Mouse (Mus musculus) heart, embryonic 15.5 days (tissue): ENCODE data around the gene Setd1b. TPM values are rescaled to one million over a fixed set of nuclear protein-coding genes. Genes with fewer than 3 reads are reported as not detected.
"Not testable (repeated sequence)": the region's sequence is repeated elsewhere in the genome, so short reads cannot be mapped to it uniquely, and the experiment has no call there.

Experiments used
- ATAC-seq: fragments of 200-750 bp; cut with Nextera tagmentation; replicated peaks from 2 replicates; pipeline ENCODE4 v1.8.0; 2017; ENCODE audit warnings: low read depth, moderate TSS enrichment; ENCODE audit not compliant: insufficient number of reproducible peaks, insufficient read depth, low FRiP score
- H3K27ac ChIP-seq: fragments of 300-500 bp; sonication (generic); 2 replicates; pipeline ENCODE4 v1.5.1; 2015; ENCODE audit warnings: mild to moderate bottlenecking, inconsistent platforms
- H3K27me3 ChIP-seq: fragments of 300-500 bp; sonication (generic); 2 replicates; pipeline ENCODE4 v1.6.1; 2015; ENCODE audit warnings: inconsistent platforms
- H3K36me3 ChIP-seq: fragments of 300-500 bp; sonication (generic); 2 replicates; pipeline ENCODE4 v1.6.1; 2015; ENCODE audit warnings: mild to moderate bottlenecking, inconsistent platforms
- H3K4me1 ChIP-seq: fragments of 300-500 bp; sonication (generic); replicated peaks from 2 replicates; pipeline ENCODE4 v1.6.1; 2015; ENCODE audit warnings: inconsistent platforms
- H3K4me2 ChIP-seq: fragments of 300-500 bp; sonication (generic); 2 replicates; pipeline ENCODE4 v1.6.1; 2015; ENCODE audit warnings: inconsistent platforms, mild to moderate bottlenecking, moderate library complexity
- H3K4me3 ChIP-seq: fragments of 300-500 bp; sonication (generic); 2 replicates; pipeline ENCODE4 v1.5.1; 2015; ENCODE audit warnings: mild to moderate bottlenecking, inconsistent platforms
- H3K9ac ChIP-seq: fragments of 300-500 bp; sonication (generic); 2 replicates; pipeline ENCODE4 v1.6.1; 2015; ENCODE audit warnings: mild to moderate bottlenecking, inconsistent platforms
- H3K9me3 ChIP-seq: fragments of 300-500 bp; sonication (generic); replicated peaks from 2 replicates; pipeline ENCODE4 v1.6.1; 2016; ENCODE audit warnings: inconsistent platforms
- WGBS: fragments of 180-500 bp; shearing (Covaris S2); methylation state at CpG from one replicate; pipeline ENCODE4 v1.1.7; 2015; ENCODE audit warnings: mixed read lengths; 5-methylcytosine and 5-hydroxymethylcytosine counted together
- polyA plus RNA-seq: library from polyadenylated mRNA; unstranded; fragments of >200 nt; fragmentation: Nextera tagmentation; extraction: Ambion mirVana; gene quantifications from 2 replicates; pipeline ENCODE4 v1.2.1, GENCODE M21; 2015

Setd1b gene
- polyA plus RNA-seq, 1 experiment from 2014 or later, result 6.0 TPM

- no peaks in the 10 kb centered on the region for H3K4me1 ChIP-seq
- WGBS, result 56% methylated on average over 9 of the region's 9 CpGs
- no peaks in the 10 kb centered on the region for H3K9me3 ChIP-seq
- H3K27ac ChIP-seq, result no peak overlapping the region
- H3K9ac ChIP-seq, result no peak overlapping the region
- no peak overlapping the region for H3K4me2 ChIP-seq
- H3K4me3 ChIP-seq, result no peak overlapping the region
- ATAC-seq, result no peak
- H3K27me3 ChIP-seq, result no peaks in the 10 kb centered on the region
- no peaks in the 10 kb centered on the region for H3K36me3 ChIP-seq
Measured at GRCm38 (mm10) chr5:123192606-123193150, 50.7 kb downstream of the Setd1b start.

GRCm38 (mm10) chr5:123193436-123193835 lies 51.4 kb downstream of the Setd1b start:
- Histone ChIP-seq H3K4me2 (no peak overlapping the region), H3K4me3 (no peak overlapping the region), H3K4me1 (no peaks in the 10 kb centered on the region), H3K36me3 (no peaks in the 10 kb centered on the region), H3K27me3 (no peaks in the 10 kb centered on the region), H3K27ac (no peak overlapping the region), H3K9ac (no peak overlapping the region), H3K9me3 (no peaks in the 10 kb centered on the region)
- 71% methylated on average over 5 of the region's 5 CpGs for WGBS
- ATAC-seq, result no peak

DNA sequence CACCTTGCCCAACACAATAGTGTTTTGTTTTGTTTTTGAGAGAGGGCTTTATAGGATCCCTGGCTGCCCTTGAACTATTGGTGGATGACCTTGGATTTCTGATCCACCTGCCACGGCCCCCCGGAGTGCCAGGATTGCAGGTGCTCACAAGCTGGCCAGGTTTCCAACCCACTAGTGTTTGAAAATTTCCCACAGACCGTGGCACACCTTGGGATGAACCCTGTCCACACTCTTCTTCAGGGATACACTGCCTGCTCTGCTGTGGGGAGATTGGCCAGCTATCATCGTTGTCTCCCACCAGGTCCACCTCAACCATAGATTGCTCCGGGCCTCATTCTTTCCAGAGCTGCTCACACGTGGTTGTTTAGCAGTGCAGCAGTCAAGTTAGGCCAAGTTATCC lies 52.9 kb downstream of the Setd1b start:
- no peak for ATAC-seq
- WGBS, result 75% methylated on average over 6 of the region's 6 CpGs
- no peak overlapping the region for H3K4me2 ChIP-seq

GRCm38 (mm10) chr5:123195500-123196000 lies 53.6 kb downstream of the Setd1b start:
- no peaks in the 10 kb centered on the region for H3K9me3 ChIP-seq
- ATAC-seq, result no peak
- 87% methylated on average over 16 of the region's 16 CpGs for WGBS
- no peaks in the 10 kb centered on the region for H3K4me1 ChIP-seq
- no peak overlapping the region for H3K9ac ChIP-seq
- H3K27ac ChIP-seq, result no peak overlapping the region
- no peak overlapping the region for H3K4me2 ChIP-seq
- H3K36me3 ChIP-seq, result no peaks in the 10 kb centered on the region
- no peaks in the 10 kb centered on the region for H3K27me3 ChIP-seq
- H3K4me3 ChIP-seq, result no peak overlapping the region

More for the DNA sequence above, 52.9 kb downstream of the Setd1b start:
- no peak overlapping the region for H3K27ac ChIP-seq
- H3K27me3 ChIP-seq, result no peaks in the 10 kb centered on the region
- no peaks in the 10 kb centered on the region for H3K36me3 ChIP-seq
- H3K9ac ChIP-seq, result no peak overlapping the region
- no peaks in the 10 kb centered on the region for H3K4me1 ChIP-seq
- no peak overlapping the region for H3K4me3 ChIP-seq
- no peaks in the 10 kb centered on the region for H3K9me3 ChIP-seq

- Histone ChIP-seq H3K4me2 (no peak overlapping the region), H3K4me3 (no peak overlapping the region), H3K27ac (no peak overlapping the region), H3K9me3 (no peaks in the 10 kb centered on the region), H3K4me1 (no peaks in the 10 kb centered on the region), H3K9ac (no peak overlapping the region), H3K36me3 (no peaks in the 10 kb centered on the region), H3K27me3 (no peaks in the 10 kb centered on the region)
- 73% methylated on average over 4 of the region's 4 CpGs for WGBS
- no peak for ATAC-seq
Measured at GRCm38 (mm10) chr5:123196746-123197145, 54.8 kb downstream of the Setd1b start.

DNA sequence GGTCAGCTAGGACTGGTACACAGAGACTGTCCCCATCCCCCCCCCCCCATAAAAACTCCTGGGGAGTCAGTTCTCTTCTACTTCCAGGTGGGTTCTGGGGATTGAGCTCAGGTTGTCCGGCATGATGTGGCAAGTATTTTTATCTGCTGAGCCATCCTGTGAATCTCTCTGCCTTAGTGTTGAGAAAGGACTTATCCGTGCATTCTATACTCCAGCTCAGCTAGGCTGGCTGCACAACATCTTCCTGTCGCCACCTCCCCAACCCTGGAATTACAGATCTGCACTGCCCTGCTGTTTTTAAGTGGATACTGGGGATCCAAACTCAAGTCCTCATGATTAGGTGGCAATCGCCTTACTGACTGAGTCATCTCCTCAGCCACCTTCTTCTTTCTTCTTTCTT lies 56.5 kb downstream of the Setd1b start:
- H3K36me3 ChIP-seq, result no peaks in the 10 kb centered on the region
- H3K4me1 ChIP-seq, result no peaks in the 10 kb centered on the region
- no peak for ATAC-seq
- no peak overlapping the region for H3K27ac ChIP-seq
- H3K9me3 ChIP-seq, result no peaks in the 10 kb centered on the region
- no peaks in the 10 kb centered on the region for H3K27me3 ChIP-seq
- no peak overlapping the region for H3K4me2 ChIP-seq
- WGBS, result 50% methylated on average over 4 of the region's 4 CpGs
- H3K4me3 ChIP-seq, result no peak overlapping the region
- no peak overlapping the region for H3K9ac ChIP-seq

DNA sequence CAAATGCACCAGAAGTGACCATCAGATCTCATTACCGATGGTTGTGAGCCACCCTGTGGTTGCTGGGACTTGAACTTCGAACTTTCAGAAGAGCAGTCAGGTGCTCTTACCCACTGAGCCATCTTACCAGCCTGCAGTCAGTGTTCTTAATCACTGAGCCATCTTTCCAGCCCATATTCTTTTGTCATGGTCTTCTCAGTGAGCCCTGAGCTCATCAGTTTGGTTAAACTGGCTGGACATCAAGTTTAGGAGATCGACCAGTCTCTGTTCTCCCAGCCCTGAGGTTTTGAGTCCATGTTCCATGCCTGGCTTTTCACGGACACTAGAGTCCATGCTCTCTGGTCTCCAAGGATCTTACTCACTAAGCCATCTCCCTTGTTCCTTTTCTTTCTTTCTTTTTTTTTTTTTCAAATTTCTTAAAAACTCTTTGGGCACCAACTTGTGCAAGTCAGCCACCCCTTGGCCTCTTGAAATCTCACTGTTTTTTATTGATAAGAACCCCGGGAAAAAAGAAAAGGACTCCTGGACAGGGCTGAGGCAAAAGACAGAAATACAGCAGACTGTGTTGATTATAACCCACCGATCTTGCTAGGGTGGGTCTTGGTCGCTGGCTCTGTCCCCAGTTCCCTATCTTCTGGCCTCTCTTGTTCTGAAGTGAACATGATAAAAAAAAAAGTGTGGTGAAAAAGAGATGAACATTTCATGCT lies 59.0 kb downstream of the Setd1b start:
- WGBS, result 70% methylated on average over 6 of the region's 7 CpGs
- not testable (repeated sequence) for H3K4me3 ChIP-seq, H3K9me3 ChIP-seq, H3K27ac ChIP-seq, H3K36me3 ChIP-seq, ATAC-seq, H3K4me2 ChIP-seq, H3K4me1 ChIP-seq, H3K27me3 ChIP-seq, H3K9ac ChIP-seq

GRCm38 (mm10) chr5:123201523-123201892 lies 59.5 kb downstream of the Setd1b start:
- no peak overlapping the region for H3K9ac ChIP-seq
- no peak overlapping the region for H3K4me2 ChIP-seq
- 77% methylated on average over 7 of the region's 7 CpGs for WGBS
- H3K4me1 ChIP-seq, result no peaks in the 10 kb centered on the region
- no peak for ATAC-seq
- no peak overlapping the region for H3K27ac ChIP-seq
- H3K27me3 ChIP-seq, result no peaks in the 10 kb centered on the region
- H3K4me3 ChIP-seq, result no peak overlapping the region
- H3K9me3 ChIP-seq, result no peaks in the 10 kb centered on the region
- no peaks in the 10 kb centered on the region for H3K36me3 ChIP-seq

DNA sequence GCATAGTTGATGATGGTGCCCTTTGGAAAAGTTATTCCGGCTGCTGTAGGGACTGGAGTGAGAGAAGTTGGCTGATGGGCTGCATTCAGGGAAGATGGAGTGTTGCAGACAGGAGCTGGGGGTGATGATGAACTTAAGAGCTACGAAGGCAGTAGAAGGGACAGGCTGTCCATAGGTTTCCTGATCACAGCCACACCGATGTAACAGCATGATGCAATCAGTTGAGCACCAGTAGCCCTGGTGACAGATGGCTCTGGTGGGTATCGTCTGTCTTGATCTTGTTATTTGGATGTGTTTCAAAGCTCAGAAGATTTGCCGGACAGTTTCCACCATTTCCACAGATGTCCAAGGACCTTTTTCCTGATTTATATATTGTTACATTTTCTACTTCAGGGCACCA lies 60.0 kb downstream of the Setd1b start:
- no peak overlapping the region for H3K9ac ChIP-seq
- H3K4me2 ChIP-seq, result no peak overlapping the region
- no peak overlapping the region for H3K27ac ChIP-seq
- no peaks in the 10 kb centered on the region for H3K27me3 ChIP-seq
- no peaks in the 10 kb centered on the region for H3K9me3 ChIP-seq
- no peak for ATAC-seq
- no peak overlapping the region for H3K4me3 ChIP-seq
- H3K36me3 ChIP-seq, result no peaks in the 10 kb centered on the region
- H3K4me1 ChIP-seq, result no peaks in the 10 kb centered on the region
- 67% methylated on average over 5 of the region's 5 CpGs for whole genome bisulfite sequencing

DNA sequence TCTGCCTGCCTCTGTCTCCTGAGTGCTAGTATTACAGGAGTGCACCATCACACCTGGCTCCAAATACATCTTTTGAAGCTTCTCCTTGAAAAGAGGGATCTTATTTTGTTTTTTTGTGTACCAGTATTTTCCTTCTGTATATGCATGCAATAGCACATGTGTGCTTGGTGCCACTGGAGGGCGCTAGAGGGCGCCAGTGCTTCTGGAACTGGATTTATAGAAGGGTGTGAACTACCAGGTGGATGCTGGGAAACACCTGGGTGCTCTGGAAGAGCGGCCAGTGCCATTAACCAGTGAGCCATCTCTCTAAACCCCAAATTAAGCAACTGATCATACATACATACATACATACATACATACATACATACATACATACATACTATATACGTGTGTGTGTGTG lies 60.8 kb downstream of the Setd1b start:
- H3K36me3 ChIP-seq, H3K27ac ChIP-seq, H3K9me3 ChIP-seq, H3K4me1 ChIP-seq, H3K27me3 ChIP-seq, ATAC-seq, H3K4me2 ChIP-seq, H3K4me3 ChIP-seq, H3K9ac ChIP-seq: not testable (repeated sequence)
- WGBS, result 43% methylated on average over 4 of the region's 4 CpGs

GRCm38 (mm10) chr5:123203591-123203990 lies 61.6 kb downstream of the Setd1b start:
- H3K27me3 ChIP-seq, H3K9me3 ChIP-seq, H3K9ac ChIP-seq, H3K36me3 ChIP-seq, H3K4me3 ChIP-seq, ATAC-seq, H3K4me1 ChIP-seq, H3K4me2 ChIP-seq, H3K27ac ChIP-seq: not testable (repeated sequence)
- WGBS, result 82% methylated on average over 7 of the region's 7 CpGs
